Mouse (Mus musculus) spleen, adult 2 months (tissue): ENCODE results near the gene Tescl.

Experiments used
- CTCF ChIP-seq: fragments of 200-500 bp; IDR thresholded peaks from 2 replicates; pipeline ENCODE4 v1.5.1; 2011; ENCODE audit warnings: mild to moderate bottlenecking, inconsistent platforms; ENCODE audit not compliant: insufficient read depth, insufficient read length, insufficient replicate concordance; ENCODE audit errors: extremely low read depth
- POLR2A ChIP-seq: fragments of 200-500 bp; IDR thresholded peaks from 2 replicates; pipeline ENCODE4 v1.6.1; 2011; ENCODE audit warnings: low read depth, low read length, inconsistent platforms

- no peak for TF ChIP-seq POLR2A
- no peak for TF ChIP-seq CTCF
Observed at GRCm38 (mm10) chr7:24296386-24296785, 37.4 kb downstream of the Tescl start.
